Mouse (Mus musculus): ENCODE results near the gene Med27.

DNA sequence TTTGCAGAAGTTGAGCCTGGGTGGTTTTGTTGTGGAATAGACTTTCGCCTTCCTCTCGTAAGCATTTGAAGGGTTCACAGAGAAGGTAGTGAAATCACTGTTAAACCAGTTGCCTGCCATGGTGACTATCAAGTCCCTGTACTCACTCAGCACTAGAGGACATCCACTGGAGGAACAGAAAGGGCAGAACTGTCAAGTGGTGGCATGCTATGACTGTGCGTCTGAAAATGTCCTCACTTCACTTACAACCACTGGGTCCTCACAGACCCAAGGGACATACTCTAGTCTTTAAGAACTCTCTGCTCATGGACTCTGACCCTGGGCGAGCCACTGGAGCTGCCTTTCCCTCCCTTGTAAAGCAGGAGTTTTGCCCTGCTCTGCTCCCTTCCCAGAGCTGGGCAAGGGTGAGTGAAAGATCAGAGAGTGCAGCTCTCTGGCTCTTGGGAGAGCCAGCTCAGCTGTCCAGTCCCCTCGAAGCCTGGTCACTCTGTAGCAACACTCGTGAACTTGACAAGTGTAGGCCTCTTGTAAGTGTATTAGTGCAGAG lies 116.5 kb downstream of the Med27 start:
- TF ChIP-seq POLR2A (IDR thresholded peaks at IDR 0.05; ENCODE audit: borderline replicate concordance, control insufficient read depth, low read depth, low read length) (no peak), CTCF (IDR thresholded peaks at IDR 0.05; ENCODE audit: control insufficient read depth, insufficient read depth, low read length) (no peak)
